Mouse (Mus musculus) cerebellum, postnatal 10 days (tissue): ENCODE results near the gene Vmn1r185.
"Not testable (repeated sequence)": the region's sequence is repeated elsewhere in the genome, so short reads cannot be mapped to it uniquely, and the experiment has no call there.

Experiments
- DNase-seq, 2 experiments: peaks; one replicate each; pipeline ENCODE4 v3.0.0; 2021; ENCODE audit warnings: mixed read lengths in 2 of 2

Gene Vmn1r185

DNA sequence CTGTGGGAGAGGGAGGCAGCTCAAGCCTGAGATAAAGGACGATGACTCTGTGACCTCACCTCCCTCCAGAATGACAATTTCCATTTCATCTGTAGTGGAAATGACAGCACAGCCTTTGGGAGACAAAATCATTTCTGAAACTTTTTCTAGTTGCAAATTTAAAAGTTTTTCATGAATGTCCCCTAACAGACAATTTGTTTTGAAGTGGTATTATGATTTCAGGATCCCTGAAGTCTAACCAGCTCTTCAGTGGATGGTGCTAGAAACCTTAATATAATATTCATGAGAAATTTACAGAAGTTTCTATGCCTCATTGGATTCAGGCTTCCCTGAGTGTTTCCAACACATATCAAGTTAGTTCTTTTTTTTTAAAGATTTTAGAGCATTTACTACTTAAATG lies at the start of gene Vmn1r185:
Gene Vmn1r185 (minus strand): TSS at position 101 of the 400 bp plus-strand sequence.
- DNase-seq: not testable (repeated sequence)

DNA sequence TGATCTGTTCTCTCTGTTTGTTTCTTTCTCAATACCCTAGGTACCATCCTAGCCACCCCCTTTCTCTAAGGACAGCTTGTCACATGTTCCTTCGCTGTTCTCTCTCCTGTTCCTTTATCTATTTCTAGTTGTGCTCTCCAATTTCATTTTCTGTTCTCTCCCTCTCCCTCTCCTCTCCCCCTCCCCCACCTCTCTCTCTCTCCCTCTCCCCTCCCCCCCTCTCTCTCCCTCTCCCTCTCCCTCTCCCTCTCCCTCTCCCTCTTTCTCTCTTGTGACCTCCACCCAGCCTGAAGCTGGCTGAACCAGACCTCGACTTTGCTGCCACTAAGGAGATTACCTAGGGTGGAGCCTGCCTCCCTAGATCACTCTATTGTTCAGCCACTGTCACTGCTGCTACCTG lies 49.2 kb upstream of the Vmn1r185 start:
- not testable (repeated sequence) for DNase-seq

DNA sequence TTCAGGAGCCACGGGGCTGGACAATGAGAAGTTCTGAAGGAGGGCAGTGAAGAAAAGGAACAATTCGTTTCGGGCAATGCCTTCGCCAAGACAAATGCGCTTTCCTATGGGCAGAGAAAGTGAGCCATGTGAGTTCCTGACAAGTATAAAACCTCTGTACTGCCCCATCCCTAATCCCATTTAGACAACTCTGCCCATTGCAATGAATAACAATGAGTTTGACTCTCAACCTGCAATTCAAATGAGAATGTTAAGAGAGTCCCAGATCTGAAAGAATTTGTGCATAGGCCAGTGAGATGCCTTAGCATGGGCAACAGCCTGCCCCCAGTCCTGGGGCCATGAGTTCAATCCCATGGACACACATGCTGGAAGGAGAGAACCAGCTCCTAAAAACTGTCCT lies 47.7 kb upstream of the Vmn1r185 start:
- DNase-seq: no peak

DNA sequence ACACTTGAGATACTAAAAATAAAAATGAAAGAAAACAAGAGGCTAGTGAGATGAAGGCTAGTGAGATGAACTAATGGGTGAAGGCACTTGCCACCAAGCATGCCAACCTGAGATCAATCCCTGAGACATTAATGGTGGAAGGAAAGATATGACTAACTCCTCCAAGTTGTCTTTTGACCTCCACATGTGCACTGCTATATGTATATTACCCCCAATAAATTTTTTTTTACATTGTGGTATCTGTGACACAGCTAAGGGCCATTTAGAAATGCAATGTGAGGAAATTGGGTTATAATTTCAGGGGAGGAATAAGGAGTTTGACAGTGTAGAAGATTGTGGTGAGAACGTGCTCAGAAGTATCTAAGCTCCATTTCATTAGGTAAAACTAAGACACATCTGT lies 28.5 kb downstream of the Vmn1r185 start:
- no peak for DNase-seq

DNA sequence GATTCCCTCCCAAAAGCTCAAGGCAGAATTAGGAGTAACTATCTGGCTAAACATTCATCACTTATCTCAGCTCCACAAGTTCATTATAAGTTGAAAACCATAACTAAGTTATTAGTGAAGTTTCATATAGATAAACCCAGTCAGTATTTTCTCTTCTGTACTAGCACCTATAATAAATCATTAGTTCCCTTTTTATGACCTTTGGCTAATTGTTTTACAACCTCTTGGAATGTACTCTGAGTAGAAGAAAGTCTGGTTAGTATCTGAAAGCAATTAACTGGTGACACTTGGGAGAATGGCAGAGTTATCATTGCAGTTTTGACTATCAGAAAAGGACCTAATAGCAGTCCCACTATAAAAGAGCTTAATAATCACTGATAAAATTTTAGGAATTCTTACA lies 29.2 kb downstream of the Vmn1r185 start:
- no peak for DNase-seq
